Mouse (Mus musculus): Measurements from ENCODE around the gene Kctd5.
A peak's percentile ranks its signal among the peaks of the same experiment; 100 is the strongest.

The Kctd5 gene

DNA sequence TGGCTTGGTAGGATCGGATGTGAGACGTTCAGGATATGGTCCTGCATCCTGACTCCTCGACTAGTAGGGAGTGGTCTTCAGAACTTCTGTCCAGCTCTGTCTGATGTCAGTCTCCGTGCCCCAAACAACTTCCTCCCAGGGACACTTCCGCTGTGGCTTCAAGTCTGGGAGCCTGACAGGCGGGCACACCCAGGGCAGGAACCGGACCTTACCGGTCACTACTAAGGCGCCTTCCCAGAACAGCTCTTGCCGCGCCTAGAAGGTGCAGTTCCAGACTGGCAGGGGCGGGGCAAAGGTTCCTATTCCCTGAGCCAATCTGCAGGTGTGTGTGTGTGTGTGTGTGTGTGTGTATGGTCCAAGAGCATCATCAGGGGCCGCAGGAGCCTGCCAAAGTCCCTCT, 35.9 kb downstream of the Kctd5 start:
- DNase-seq (ENCODE audit: low read depth): no peak

DNA sequence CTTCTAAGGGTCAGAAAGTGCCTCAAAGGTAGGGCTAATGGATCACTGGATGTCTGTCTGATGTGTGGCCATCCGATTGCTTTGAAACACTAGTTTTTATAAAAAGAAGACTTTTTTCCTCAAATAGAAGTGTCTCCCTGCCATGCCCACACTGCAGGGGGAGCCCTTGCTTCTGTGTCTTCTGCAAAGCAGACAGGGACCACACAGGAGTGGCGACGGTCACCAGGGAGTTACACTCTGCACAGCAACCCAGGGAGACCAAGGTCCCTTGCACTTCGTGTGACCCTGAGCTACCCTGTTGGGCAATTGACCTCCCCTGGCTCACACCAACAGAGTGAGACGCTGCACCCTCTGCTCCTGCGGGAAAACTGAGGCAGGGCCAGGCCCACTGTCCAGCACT, 36.3 kb downstream of the Kctd5 start:
- no peak for DNase-seq (ENCODE audit: low read depth)

DNA sequence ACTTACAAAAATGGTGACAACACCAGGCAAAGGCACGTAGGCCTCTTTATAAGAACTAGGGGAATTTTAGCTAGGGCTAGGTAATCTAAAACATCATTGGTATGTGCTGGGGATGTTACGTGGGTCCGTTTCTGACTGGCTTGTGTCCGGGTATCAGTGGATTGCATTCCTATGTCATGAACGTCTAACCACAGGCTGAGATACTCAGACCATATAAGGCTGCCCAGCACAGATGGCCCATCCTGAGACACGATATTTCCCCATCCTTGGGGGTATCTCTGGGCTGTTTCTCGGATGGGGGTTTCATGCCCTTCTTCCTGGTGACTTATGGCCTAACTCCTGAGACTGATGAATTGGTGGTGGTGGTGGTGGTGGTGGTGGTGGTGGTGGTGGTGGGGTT, 38.2 kb downstream of the Kctd5 start:
- DNase-seq (ENCODE audit: low read depth): no peak

DNA sequence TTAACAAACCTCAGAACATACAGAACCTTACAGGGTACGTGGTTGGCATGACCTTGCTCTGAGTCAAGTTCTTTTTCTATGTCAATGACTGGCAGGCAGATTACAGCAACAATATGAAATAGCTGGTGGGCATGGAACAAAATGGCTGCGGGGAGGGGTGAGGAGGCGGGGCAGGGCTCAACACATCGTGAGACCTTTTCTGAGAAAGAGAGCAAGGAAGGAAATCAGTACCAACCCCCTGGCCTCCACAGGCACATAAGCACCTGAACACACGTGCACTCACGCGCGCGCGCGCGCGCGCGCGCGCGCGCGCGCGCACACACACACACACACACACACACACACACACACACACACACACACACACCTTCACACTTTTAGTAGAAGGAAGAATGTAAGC, 42.7 kb downstream of the Kctd5 start:
- no peak for DNase-seq (ENCODE audit: low read depth)

DNA sequence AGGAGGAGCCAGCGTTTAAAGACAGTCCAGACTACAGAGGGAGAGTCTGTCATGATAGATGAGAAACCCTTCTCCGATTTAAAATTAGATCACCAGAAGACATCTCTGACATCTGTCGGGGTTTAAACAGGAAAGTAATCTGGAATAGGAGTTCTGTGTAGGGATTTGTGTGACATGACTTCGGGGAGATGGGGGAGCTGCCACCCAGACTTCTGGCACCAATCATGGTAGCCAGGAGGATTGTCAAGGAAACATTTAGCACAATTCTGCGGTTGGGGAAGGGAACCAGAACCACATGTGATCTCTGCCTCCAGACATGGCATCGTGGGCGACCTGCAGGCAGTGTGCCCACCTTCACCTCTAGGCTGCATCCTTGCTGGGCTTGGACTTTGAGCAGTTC, 43.8 kb downstream of the Kctd5 start:
- DNase-seq (ENCODE audit: low read depth): no peak

DNA sequence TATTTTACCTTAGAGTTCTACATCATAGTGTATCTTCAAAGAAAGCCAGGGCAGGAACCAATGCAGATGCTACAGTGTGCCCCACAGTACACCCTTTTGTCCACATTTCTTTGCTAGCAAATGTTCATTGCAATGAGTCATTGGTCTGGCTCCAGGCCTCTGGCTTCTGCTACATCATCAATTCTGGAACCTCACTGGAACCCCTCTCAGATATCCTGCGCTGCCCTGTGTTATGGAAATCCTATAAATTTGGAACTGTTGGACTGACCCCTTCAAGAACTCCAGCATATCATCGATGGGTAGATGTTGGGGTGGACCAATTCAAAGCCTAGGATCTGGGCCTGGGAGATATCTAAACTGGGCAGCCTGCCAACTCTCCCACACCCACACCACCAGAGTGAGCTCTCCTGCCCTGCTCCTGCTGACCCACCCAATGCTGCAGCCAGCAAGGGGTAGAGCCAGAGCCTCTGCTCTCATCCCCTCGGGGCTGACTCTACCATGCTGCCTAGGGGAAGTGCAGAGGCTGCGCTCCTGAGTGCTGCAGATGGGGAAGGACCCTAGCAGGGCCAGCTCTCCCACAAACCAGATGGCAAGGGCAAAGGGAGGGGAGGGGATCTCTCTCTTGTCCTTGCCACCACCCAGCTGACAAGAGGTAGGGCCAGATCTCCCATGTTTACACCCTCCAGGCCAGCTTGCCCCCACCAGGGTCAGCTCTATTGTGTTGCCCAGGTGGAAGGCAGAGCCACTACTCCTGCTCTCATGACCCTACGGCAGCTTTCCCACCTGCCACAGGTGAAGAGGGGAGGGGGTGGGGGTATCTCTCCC, 51.7 kb downstream of the Kctd5 start:
- no peak for DNase-seq (ENCODE audit: low read depth)

DNA sequence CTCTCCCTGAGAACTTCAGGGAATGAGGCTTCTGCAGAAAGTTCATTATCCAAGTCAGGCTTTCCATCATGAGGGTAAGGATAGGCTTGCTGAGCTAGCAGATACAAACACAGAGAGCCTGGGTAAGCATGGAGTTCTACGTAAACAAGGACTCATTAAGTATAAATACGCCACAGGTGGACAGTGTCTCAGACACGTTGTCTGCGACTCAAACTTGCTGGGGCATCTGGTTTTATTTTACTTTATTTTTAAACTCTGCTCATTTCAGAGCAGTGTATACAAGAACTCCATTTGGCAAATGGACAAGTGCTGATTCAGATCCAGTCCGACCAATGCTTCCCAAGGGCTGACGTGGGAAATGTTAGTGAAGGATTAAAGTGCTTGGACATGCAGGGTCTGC, 52.6 kb downstream of the Kctd5 start:
- no peak for DNase-seq (ENCODE audit: low read depth)

DNA sequence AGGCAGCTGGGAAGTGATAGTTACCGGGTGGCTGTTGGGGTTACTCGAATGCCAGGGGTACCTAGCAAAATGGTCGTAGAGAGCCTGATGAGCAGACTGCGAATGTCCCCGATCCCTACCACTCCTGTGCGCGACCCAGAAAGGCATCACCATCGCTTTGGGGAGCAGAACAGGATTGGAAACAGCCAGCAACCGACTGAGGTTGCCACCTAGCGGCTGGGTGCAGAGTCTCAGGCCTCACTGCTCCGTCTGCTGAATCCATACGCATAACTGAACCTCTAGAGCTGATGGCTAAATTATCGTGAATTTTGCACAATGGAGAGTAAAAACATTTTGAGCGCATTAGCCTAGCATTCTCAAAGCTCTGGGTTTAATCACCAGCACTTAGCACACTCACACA, 57.6 kb downstream of the Kctd5 start:
- DNase-seq (ENCODE audit: low read depth): no peak

DNA sequence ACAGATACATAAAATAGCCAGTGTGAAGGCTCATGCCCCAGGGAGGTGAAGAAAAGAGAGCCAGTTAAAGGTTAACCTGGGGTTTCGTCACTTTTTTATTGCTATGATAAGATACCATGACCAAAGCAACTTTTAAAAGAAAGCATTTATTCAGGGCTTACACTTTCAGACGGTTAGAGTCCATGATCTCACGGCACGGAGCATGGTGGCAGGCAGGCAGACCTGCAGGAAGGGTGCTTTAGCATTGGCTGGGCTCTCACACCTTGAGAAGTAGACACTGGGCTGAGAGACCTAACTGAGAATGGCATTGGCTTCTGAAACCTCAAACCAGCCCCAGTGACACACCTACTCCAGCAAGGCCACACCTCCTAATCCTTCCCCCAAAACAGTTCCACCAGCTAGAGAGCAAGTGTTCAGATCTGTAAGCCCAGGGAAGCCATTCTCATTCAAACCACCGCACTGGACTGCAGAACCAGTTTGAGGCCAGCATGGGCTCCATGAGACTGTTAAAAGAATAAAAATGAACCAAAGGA, 58.8 kb downstream of the Kctd5 start:
- no peak for DNase-seq (ENCODE audit: low read depth)

DNA sequence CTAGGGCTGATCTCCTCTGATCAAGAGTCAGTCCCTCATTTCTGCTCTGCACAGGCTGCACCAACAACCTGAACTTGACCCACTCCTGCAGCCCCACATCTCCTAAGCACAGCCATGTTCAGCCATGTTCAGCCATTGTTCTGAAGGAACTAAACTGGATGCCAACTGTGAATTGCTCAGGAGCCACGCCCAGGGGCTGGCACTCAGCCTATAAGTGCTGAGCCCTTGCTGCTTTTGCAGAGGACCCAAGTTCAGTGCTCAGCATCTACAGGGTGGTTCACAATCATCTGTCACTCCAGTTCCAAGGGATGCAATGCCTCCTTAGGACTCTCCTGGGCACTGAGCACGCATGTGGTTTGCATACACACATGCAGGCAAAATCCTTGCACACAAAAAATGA, 60.4 kb downstream of the Kctd5 start:
- no peak for DNase-seq (ENCODE audit: low read depth)

DNA sequence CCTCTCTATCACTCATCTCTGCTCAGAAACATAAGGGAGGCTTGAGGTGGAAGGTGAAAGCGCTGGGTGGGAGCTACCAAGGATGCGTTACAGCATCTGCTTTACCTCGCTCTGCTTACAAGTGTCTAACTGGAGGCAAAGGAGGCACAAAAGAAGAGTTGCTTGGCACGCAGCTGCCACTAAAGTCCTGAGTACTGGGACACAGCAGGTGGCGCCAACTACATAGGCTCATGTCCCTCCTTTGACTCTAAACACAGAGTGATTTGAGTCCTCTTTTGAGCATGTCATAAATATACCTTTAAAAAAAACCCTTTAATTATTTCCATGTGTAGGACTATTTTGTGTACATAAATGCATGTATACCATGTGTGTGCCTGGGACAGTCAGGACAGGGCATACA, 63.7 kb downstream of the Kctd5 start:
- no peak for DNase-seq (ENCODE audit: low read depth)

DNA sequence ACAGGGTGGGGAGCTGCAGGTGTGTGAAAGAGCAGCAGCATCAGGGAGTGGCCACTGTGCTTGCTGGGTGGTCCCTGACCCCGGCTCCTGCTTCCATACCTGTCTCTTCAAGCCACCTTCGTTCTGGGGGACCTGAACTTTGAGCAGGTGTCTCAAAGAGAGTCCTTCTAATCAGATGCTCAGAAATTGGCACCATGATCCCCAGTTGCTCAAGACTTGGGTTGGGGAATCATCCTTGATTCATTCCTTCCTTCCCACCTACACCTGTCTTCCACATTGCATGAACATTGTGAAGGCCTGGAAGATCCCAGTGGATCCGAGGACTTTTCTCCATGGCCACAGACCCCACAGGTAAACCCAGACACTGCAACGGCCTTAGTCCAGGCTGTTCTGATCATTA, 65.2 kb downstream of the Kctd5 start:
- DNase-seq (ENCODE audit: low read depth): no peak

DNA sequence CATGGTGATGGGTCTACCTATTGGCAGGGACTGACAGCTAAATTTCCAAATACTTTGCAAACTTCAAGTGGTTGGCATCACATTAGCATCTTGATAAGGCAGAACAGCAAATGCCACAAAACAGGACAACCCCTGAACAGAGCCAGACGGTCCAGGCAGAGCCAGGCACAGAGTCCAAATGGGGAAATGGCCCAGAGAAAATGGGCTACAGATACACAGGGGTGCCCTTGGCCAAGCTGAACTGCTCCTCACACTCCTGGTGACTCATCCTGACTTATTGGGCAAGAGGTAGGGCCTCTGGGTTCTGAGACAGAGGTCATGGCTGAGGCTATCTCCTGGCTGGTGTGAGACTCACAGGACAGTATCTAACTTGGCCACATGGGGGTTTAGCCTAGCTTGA, 65.9 kb downstream of the Kctd5 start:
- peak; percentile 53 for DNase-seq (ENCODE audit: low read depth)

DNA sequence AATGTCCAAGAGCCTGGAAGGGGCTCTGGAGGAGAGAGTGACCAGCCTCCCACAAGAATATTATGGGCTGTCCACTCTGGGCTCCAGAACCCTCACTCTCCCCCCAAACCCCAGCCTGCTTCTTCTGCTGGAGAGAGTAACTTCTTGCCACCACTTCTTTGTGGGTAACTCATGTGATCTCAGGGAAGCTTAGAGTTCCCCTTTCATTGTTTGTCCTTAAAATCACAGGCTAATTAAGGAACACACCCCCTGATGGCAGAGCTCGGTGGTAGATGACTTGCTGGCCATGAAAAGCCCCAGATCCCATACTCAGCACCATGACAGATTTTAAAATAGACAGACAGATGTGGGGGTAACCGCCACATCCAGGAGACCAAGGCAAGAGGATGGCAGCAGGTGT, 66.4 kb downstream of the Kctd5 start:
- peak; percentile 52 for DNase-seq (ENCODE audit: low read depth)

DNA sequence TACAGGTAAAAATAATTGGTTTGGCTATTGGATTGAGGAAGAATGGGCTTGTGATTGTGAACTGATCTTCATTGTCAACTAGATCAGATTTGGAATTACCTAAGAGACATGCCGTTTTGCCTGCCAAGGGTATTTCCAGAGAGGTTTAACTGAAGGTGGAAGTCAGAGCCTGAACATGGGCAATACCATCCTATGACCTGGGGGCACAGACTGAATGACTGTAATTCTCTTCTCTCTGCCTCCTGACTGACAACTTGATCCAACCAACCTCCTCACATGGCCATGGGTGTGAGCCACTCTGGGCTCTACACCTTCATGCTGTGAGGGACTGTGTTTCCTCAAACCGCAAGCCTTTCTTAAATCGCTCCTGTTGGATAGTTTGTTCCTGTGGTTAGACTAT, 68.2 kb downstream of the Kctd5 start:
- DNase-seq (ENCODE audit: low read depth): no peak

DNA sequence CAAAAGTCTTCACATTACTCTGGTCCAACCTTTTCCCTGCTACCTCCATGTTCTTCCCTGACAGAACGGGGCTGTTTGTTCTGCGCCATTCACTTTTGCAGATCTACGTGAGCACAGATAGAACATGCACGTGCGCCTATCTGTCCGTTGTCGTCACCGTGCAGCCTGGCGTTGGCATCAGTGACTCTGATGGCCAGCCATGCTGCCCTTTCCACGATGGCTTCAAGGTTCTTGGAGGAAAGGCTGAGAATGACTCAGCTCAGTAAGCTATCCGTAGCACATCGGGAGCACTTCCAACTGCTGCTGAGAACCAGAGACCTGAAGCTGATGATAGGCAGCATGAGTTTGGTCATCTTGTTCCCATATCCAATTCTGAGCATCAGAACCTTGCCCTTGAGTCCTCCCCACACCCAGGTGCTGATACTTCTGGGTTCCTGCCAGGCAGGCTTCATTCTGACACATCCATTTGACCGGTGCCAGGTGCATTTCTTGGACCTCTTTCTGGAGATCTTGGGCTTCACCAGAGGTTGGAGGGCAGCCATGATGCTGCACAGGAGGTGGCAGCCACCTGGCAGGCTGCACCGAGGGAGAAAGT, 69.1 kb downstream of the Kctd5 start:
- no peak for DNase-seq (ENCODE audit: low read depth)

DNA sequence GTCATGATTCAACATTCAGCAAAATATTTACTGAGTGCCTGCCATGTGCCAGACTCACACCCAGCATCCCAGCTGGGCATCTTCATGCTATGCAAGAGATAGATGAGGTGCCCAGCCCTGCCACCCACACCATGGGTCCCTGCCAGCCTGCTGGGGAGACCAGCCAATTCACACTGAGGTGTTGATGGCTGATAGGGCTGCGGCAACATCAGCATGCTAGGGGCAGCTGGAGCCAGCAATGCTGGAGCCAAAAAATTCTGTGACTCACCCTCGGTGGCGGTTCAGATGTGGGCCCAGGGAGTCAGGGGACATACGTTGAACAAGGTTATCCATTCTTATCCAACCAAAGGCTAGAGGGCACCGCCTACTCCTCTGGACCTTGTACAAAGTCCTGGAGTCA, 72.9 kb downstream of the Kctd5 start:
- DNase-seq (ENCODE audit: low read depth): no peak

DNA sequence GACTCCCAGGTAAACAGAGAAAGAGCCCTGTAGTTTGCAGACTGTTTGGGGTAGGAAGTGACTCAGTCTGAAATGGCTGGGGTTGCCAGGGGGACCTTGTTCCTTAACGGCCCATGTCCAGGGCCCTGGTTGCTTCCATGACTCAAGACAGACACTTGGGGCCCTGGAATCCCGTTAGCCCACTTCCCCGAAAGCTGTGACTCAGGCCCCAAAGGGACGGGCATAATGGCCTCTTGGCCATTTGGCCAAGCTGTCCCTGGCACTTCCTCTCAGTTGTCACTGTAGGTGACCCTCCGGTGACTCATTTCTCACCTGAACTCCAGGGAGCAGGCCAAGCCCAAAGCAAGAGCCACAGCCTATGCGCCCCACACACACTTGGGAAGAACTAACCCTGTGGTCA, 74.9 kb downstream of the Kctd5 start:
- DNase-seq (ENCODE audit: low read depth): peak; percentile 22

DNA sequence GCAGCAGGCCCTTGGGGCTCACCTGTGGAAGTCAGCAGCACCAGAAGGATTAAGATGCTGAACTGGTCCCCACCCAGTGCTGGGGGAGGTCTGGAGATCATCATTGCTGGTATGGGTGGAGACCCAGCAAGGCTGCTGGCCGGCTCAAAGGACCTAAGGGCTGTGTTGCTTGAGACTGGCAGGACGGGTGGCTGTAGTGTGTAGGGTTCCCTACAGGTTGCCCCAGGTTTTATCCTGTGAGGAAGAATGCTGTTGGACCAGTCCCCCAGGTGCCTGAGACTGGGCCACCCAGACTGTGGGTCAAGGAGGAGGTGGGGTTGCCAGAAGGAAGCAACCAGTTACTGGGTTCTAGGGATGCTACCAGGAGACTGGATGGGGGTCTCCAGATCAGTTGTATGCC, 75.4 kb downstream of the Kctd5 start, which contains the start of gene Prss22:
Gene Prss22, minus strand, starts transcription at position 200 of the 400 bp plus-strand sequence.
- no peak for DNase-seq (ENCODE audit: low read depth)
